Mouse (Mus musculus): Measurements from ENCODE around the gene Foxp4. TPM values are rescaled to one million over a fixed set of nuclear protein-coding genes. Genes with fewer than 3 reads are reported as not detected.

Gene Foxp4
- polyA plus RNA-seq, 1 experiment from 2014 or later = 20.3 TPM

GRCm38 (mm10) chr17:47897956-47898752, 26.3 kb downstream of the Foxp4 start:
- 2% methylated on average over 9 of the region's 9 CpGs for WGBS
- Histone ChIP-seq H3K27ac (ENCODE audit: low read depth, low read length) (0 out of 2 replicates have a peak overlapping the region, but pooled peaks have one; percentile 41), H3K36me3 (ENCODE audit: control insufficient read depth, insufficient read depth, low read length) (peaks cover 25% of the 10 kb centered on the region), H3K4me3 (ENCODE audit: low read depth, low read length) (no peak overlapping the region), H3K4me1 (ENCODE audit: control insufficient read depth, insufficient read depth, low read length) (peaks cover 15% of the 10 kb centered on the region), H3K4me2 (ENCODE audit: low read length) (no peak overlapping the region), H3K9me3 (replicated peaks; ENCODE audit: control insufficient read depth, low read length) (no peaks in the 10 kb centered on the region), H3K27me3 (replicated peaks; ENCODE audit: control insufficient read depth, insufficient read depth, low read length) (no peaks in the 10 kb centered on the region), H3K9ac (ENCODE audit: low read length) (peak overlapping the region; percentile 17; the same call in 1 of the 2 replicates)
- DNase-seq (ENCODE audit: low spot score) = peak; percentile 67
- peak; percentile 78 for ATAC-seq

DNA sequence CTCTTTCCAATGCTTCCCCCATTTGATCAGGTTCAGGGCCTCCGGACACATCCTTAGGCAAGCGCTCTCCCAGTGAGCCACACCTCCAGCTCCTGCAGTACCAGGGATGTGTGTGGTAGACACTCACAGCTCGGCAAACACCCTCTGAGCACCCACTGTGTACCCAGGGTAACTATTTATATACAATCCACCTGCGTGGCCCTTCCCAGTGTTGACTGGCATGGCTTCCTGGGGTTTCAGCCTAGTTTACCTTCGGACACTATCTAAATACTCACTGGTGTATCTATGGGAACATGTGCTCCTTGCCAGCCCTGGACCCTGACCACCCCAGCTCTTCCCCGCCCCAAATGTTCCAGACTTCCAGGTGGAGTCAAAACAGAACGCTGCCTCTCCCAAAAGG, 34.7 kb downstream of the Foxp4 start:
- ATAC-seq = no peak
- no peak for DNase-seq (ENCODE audit: low spot score)
- no peak overlapping the region for H3K9ac ChIP-seq (ENCODE audit: low read length)
- H3K9me3 ChIP-seq (replicated peaks; ENCODE audit: control insufficient read depth, low read length) = no peaks in the 10 kb centered on the region
- peaks cover 23% of the 10 kb centered on the region for H3K4me1 ChIP-seq (ENCODE audit: control insufficient read depth, insufficient read depth, low read length)
- H3K4me2 ChIP-seq (ENCODE audit: low read length) = no peak overlapping the region
- H3K27ac ChIP-seq (ENCODE audit: low read depth, low read length) = 0 out of 2 replicates have a peak overlapping the region, but pooled peaks have one; percentile 5
- WGBS = 62% methylated on average over 7 of the region's 7 CpGs
- no peak overlapping the region for H3K4me3 ChIP-seq (ENCODE audit: low read depth, low read length)
- H3K36me3 ChIP-seq (ENCODE audit: control insufficient read depth, insufficient read depth, low read length) = peaks cover 12% of the 10 kb centered on the region
- H3K27me3 ChIP-seq (replicated peaks; ENCODE audit: control insufficient read depth, insufficient read depth, low read length) = no peaks in the 10 kb centered on the region

GRCm38 (mm10) chr17:47889267-47889666, 35.2 kb downstream of the Foxp4 start:
- H3K27ac ChIP-seq (ENCODE audit: low read depth, low read length) = peak overlapping the region; percentile 52; the same call in 1 of the 2 replicates

GRCm38 (mm10) chr17:47888641-47889040, 35.8 kb downstream of the Foxp4 start:
- H3K36me3 ChIP-seq (ENCODE audit: control insufficient read depth, insufficient read depth, low read length) = peaks cover 12% of the 10 kb centered on the region
- H3K9me3 ChIP-seq (replicated peaks; ENCODE audit: control insufficient read depth, low read length) = no peaks in the 10 kb centered on the region
- peaks cover 23% of the 10 kb centered on the region for H3K4me1 ChIP-seq (ENCODE audit: control insufficient read depth, insufficient read depth, low read length)
- 82% methylated on average over 7 of the region's 7 CpGs for WGBS
- no peak for ATAC-seq
- no peak overlapping the region for H3K9ac ChIP-seq (ENCODE audit: low read length)
- no peaks in the 10 kb centered on the region for H3K27me3 ChIP-seq (replicated peaks; ENCODE audit: control insufficient read depth, insufficient read depth, low read length)
- H3K4me2 ChIP-seq (ENCODE audit: low read length) = no peak overlapping the region
- no peak overlapping the region for H3K4me3 ChIP-seq (ENCODE audit: low read depth, low read length)
- DNase-seq (ENCODE audit: low spot score) = no peak
- peak overlapping the region; percentile 52; the same call in 1 of the 2 replicates for H3K27ac ChIP-seq (ENCODE audit: low read depth, low read length)

More at GRCm38 (mm10) chr17:47889267-47889666, 35.2 kb downstream of the Foxp4 start:
- ATAC-seq (no peak), DNase-seq (ENCODE audit: low spot score) (no peak)
- Histone ChIP-seq H3K27me3 (replicated peaks; ENCODE audit: control insufficient read depth, insufficient read depth, low read length) (no peaks in the 10 kb centered on the region), H3K9ac (ENCODE audit: low read length) (no peak overlapping the region), H3K4me3 (ENCODE audit: low read depth, low read length) (no peak overlapping the region), H3K4me2 (ENCODE audit: low read length) (no peak overlapping the region), H3K36me3 (ENCODE audit: control insufficient read depth, insufficient read depth, low read length) (peaks cover 11% of the 10 kb centered on the region), H3K9me3 (replicated peaks; ENCODE audit: control insufficient read depth, low read length) (no peaks in the 10 kb centered on the region), H3K4me1 (ENCODE audit: control insufficient read depth, insufficient read depth, low read length) (peaks cover 23% of the 10 kb centered on the region)
- WGBS = 31% methylated on average over 19 of the region's 19 CpGs

GRCm38 (mm10) chr17:47888155-47888455, 36.3 kb downstream of the Foxp4 start:
- no peak overlapping the region for H3K9ac ChIP-seq (ENCODE audit: low read length)
- 25% methylated on average over 6 of the region's 6 CpGs for WGBS

GRCm38 (mm10) chr17:47887381-47888154, 36.9 kb downstream of the Foxp4 start:
- H3K27ac ChIP-seq (ENCODE audit: low read depth, low read length) = peak overlapping the region; percentile 87
- peaks cover 23% of the 10 kb centered on the region for H3K4me1 ChIP-seq (ENCODE audit: control insufficient read depth, insufficient read depth, low read length)
- 0 out of 2 replicates have a peak overlapping the region, but pooled peaks have one; percentile 13 for H3K9ac ChIP-seq (ENCODE audit: low read length)
- peak overlapping the region; percentile 16; the same call in 1 of the 2 replicates for H3K4me2 ChIP-seq (ENCODE audit: low read length)
- DNase-seq (ENCODE audit: low spot score) = peak; percentile 71
- no peaks in the 10 kb centered on the region for H3K9me3 ChIP-seq (replicated peaks; ENCODE audit: control insufficient read depth, low read length)
- WGBS = 21% methylated on average over 13 of the region's 13 CpGs
- peaks cover 13% of the 10 kb centered on the region for H3K36me3 ChIP-seq (ENCODE audit: control insufficient read depth, insufficient read depth, low read length)
- H3K4me3 ChIP-seq (ENCODE audit: low read depth, low read length) = no peak overlapping the region
- peak; percentile 70 for ATAC-seq
- no peaks in the 10 kb centered on the region for H3K27me3 ChIP-seq (replicated peaks; ENCODE audit: control insufficient read depth, insufficient read depth, low read length)

More at GRCm38 (mm10) chr17:47888155-47888455, 36.3 kb downstream of the Foxp4 start:
- H3K36me3 ChIP-seq (ENCODE audit: control insufficient read depth, insufficient read depth, low read length) = peaks cover 13% of the 10 kb centered on the region
- no peak for DNase-seq (ENCODE audit: low spot score)
- no peaks in the 10 kb centered on the region for H3K27me3 ChIP-seq (replicated peaks; ENCODE audit: control insufficient read depth, insufficient read depth, low read length)
- peak overlapping the region; percentile 87 for H3K27ac ChIP-seq (ENCODE audit: low read depth, low read length)
- peaks cover 23% of the 10 kb centered on the region for H3K4me1 ChIP-seq (ENCODE audit: control insufficient read depth, insufficient read depth, low read length)
- no peaks in the 10 kb centered on the region for H3K9me3 ChIP-seq (replicated peaks; ENCODE audit: control insufficient read depth, low read length)
- no peak overlapping the region for H3K4me3 ChIP-seq (ENCODE audit: low read depth, low read length)
- no peak overlapping the region for H3K4me2 ChIP-seq (ENCODE audit: low read length)
- ATAC-seq = no peak

DNA sequence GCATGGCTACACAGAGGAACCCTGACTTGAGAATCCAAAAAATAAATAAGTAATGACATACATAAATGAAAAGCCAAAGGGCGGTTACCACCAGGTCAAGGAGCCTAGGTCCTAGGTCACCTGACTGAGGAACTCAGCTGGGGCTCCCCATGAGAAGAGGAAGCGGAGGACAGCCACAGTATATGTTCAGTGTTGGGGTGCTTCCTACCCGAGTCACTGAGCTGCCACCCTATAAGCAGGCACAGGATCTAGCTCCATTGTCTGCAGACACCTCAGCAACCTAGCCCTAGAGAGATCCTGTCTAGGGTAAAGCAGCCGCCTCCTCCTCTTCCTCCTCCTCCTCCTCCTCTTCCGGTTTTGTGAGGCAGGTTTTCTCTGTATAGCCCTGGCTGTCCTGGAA, 41.3 kb downstream of the Foxp4 start:
- H3K9ac ChIP-seq (ENCODE audit: low read length) = no peak overlapping the region
- H3K4me3 ChIP-seq (ENCODE audit: low read depth, low read length) = no peak overlapping the region
- peaks cover 40% of the 10 kb centered on the region for H3K4me1 ChIP-seq (ENCODE audit: control insufficient read depth, insufficient read depth, low read length)
- H3K36me3 ChIP-seq (ENCODE audit: control insufficient read depth, insufficient read depth, low read length) = peaks cover 25% of the 10 kb centered on the region
- 90% methylated on average over 5 of the region's 5 CpGs for WGBS
- no peaks in the 10 kb centered on the region for H3K9me3 ChIP-seq (replicated peaks; ENCODE audit: control insufficient read depth, low read length)
- ATAC-seq (no peak), DNase-seq (ENCODE audit: low spot score) (no peak)
- H3K27ac ChIP-seq (ENCODE audit: low read depth, low read length) = no peak overlapping the region
- no peak overlapping the region for H3K4me2 ChIP-seq (ENCODE audit: low read length)
- no peaks in the 10 kb centered on the region for H3K27me3 ChIP-seq (replicated peaks; ENCODE audit: control insufficient read depth, insufficient read depth, low read length)

- H3K9ac ChIP-seq (ENCODE audit: low read length) = no peak overlapping the region
- no peak overlapping the region for H3K4me3 ChIP-seq (ENCODE audit: low read depth, low read length)
- peaks cover 44% of the 10 kb centered on the region for H3K4me1 ChIP-seq (ENCODE audit: control insufficient read depth, insufficient read depth, low read length)
- ATAC-seq (no peak), DNase-seq (ENCODE audit: low spot score) (no peak)
- H3K27me3 ChIP-seq (replicated peaks; ENCODE audit: control insufficient read depth, insufficient read depth, low read length) = no peaks in the 10 kb centered on the region
- no peak overlapping the region for H3K4me2 ChIP-seq (ENCODE audit: low read length)
- H3K9me3 ChIP-seq (replicated peaks; ENCODE audit: control insufficient read depth, low read length) = no peaks in the 10 kb centered on the region
- peaks cover 25% of the 10 kb centered on the region for H3K36me3 ChIP-seq (ENCODE audit: control insufficient read depth, insufficient read depth, low read length)
- H3K27ac ChIP-seq (ENCODE audit: low read depth, low read length) = no peak overlapping the region
- WGBS = 73% methylated on average over 13 of the region's 13 CpGs
These were observed 43.1 kb downstream of the Foxp4 start for GRCm38 (mm10) chr17:47881330-47881729.
